Mouse (Mus musculus) testis, adult 2 months (tissue): ENCODE results near the gene Ccdc92b.

ENCODE experiments used
- CTCF ChIP-seq: fragments of 200-500 bp; IDR thresholded peaks from 2 replicates; pipeline ENCODE4 v1.5.1; 2012; ENCODE audit warnings: low read depth, mild to moderate bottlenecking, inconsistent platforms, low read length, moderate library complexity; ENCODE audit not compliant: control insufficient read depth, insufficient read depth, insufficient replicate concordance
- POLR2A ChIP-seq: fragments of 200-500 bp; IDR thresholded peaks from 2 replicates; pipeline ENCODE4 v1.6.1; 2012; ENCODE audit warnings: low read depth, mild to moderate bottlenecking, inconsistent platforms, low read length, moderate library complexity; ENCODE audit not compliant: control insufficient read depth

DNA sequence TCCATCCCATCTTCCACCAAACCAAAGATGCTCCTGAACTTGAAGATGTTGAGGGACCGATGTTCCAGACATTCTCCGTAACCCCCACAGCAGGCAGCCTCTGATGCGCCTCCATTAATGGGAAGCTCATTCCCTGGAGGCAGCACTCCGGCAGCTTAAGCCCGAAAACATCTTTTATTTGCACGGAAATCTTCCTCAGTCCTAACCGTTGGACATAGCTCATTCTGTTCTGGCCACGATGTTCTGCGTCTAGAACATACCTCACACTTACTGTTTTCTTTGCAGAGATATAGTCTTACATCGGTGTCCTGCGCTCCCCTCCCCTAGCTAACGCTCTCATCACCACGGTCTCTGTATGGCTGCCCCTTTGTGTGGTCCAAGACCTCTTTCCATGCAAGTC, 28.7 kb upstream of the Ccdc92b start:
- TF ChIP-seq CTCF, result no peak
- TF ChIP-seq POLR2A, result no peak
